Mouse (Mus musculus) naive thymus-derived CD4-positive, alpha-beta T cell, adult 2 months (primary cell): ENCODE measurements at regions not wholly inside any gene's neighbourhood (a gene's known extent, or its start where the extent isn't known, plus 50 kb on each side); places are given as distances from the start of the nearest gene placed in this dataset.
"Not testable (repeated sequence)": the region's sequence is repeated elsewhere in the genome, so short reads cannot be mapped to it uniquely, and the experiment has no call there.

Source experiments
- DNase-seq: peaks from one replicate; pipeline ENCODE4 v3.0.0-alpha.2; 2011; ENCODE audit warnings: low read depth

DNA sequence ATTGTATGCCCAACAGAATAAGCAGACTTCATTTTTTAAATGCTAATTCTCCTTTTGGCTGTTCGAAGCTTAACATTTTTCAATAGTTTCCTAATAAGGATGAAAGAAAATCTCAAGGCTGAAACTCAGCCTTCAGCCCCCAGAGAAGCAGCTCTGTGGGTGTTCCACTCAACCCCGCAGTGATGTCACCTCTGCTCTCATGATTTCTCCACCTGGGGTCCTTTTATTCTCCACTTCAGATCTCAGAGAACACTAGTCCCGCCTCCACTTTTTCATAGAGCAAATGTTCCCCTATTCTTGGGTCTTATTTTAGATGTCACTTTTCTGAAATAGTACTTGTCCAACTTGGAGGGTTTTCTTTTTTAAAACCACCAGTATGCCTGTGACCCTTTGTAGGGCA, 567.3 kb downstream of the Cntn3 start:
- no peak for DNase-seq

DNA sequence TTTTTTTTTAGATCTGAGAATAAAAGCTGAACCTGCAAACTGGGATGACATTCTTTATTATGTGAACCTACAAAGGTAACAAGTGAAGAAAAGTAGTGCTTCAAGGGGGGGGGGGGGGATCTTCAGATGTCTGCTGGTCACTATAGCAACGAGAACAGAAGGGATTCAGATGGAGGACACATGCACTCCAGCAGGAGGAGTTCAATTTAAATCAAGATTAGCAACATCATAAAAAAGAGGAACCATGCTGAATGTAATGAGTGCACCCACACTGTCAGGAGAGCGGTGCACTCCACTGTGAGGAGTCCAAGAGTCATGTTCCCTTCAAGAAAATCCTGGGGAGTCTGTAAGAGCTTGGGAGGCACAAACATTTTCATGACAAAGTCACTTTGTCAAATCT, 574.7 kb downstream of the Cntn3 start:
- DNase-seq = no peak

DNA sequence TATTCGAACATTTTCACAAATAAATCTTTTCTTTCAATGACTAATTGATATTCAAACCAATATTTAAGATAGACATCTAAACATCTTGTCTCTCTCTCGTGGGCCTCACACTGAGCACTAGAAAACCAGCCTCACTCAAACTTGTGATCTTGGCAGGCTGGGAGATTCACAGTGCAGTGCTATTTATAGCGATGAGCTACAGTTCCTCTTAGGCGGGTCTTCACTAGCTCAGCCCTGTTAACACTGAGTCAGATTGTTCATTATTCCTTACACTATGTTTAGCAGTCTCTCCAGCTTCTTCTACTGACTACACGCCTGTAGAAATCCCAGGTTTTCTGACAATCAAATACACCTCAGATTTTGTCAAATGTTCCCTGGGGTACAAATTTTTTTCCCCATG, 575.3 kb downstream of the Cntn3 start:
- DNase-seq = no peak

DNA sequence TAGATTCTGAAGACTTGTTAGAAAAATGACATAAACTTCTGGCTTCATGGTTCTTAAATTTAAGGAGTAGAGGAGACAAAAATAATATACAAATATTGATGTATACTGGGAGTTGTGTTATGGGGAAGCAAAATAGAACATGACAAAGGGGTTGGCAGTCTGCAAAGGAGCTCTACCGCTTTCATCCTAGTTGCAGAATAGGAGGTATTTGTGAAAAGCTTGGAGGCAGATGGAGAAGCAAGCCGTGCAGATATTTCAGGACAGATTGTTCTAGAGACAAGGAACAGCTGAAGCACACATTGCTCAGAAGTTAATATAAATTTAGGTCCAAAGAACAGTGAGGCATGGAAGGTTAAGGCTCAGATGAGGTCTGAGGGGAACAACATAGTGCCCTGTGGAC, 580.1 kb downstream of the Cntn3 start:
- DNase-seq = no peak

DNA sequence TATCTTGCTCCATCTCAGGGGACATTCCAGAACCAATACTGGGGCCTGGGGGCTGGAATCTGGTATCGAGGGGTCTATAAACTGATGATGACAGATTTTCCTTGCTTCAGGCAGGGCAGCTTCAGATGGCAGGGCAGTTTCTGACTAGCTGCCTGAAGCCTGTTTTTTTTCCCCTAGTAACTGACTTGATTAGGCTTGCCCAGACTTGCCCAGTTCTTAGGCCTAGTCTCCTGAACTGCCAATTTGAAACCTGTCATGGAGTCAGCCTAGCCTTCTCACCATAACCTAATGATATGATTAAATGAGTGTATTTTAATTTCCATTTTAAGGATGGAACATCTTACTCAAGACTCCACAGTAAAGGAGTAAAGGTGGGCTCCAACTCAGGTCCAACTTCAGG, 591.2 kb downstream of the Cntn3 start:
- no peak for DNase-seq

DNA sequence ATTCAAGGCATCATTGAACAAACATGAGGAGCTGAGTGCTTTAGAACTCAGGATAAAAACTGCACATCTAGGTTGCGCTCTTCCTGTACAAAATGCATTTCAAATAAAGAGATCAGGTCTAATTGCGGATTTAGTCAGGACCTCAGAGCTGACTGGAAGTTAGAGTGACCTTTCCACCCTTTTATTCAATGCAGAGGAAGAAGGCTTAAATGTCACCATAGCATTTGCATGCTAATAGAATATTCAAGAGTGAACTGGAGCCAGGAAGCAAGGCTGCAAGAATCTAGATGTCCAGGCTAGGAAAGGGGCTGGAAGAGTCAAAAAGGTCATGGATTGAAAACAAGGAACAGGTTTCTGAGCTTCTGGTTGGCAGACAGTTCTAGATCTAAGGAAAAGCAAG, 593.7 kb downstream of the Cntn3 start:
- no peak for DNase-seq

DNA sequence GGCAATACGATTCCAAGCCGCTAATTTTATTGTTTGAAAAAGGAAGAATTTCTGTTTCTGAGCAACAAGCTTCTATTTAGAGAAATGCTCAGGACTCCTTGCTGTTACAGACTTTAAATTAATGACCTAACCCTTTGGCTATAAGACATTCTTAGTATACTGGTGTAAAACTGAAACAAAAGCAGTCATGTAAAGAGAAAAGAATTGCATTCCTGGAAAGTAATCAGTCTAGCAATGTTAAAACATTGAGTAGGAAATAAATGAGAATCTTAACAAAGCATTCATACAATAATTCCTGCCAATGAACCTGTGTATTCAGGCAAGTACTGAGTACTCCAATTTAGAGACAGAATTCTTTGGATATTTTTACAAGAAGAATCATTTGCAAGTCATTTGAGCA, 587.2 kb upstream of the Pdzrn3 start:
- no peak for DNase-seq

DNA sequence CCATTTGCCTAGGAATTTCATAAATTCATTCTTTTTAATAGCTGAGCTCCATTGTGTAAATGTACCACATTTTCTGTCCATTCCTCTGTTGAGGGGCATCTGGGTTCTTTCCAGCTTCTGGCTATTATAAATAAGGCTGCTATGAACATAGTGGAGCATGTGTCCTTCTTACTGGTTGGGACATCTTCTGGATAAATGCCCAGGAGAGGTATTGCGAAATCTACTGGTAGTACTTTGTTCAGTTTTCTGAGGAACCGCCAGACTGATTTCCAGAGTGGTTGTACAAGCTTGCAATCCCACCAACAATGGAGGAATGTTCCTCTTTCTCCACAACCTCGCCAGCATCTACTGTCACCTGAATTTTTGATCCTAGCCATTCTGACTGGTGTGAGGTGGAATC, 583.8 kb upstream of the Pdzrn3 start:
- DNase-seq = not testable (repeated sequence)

DNA sequence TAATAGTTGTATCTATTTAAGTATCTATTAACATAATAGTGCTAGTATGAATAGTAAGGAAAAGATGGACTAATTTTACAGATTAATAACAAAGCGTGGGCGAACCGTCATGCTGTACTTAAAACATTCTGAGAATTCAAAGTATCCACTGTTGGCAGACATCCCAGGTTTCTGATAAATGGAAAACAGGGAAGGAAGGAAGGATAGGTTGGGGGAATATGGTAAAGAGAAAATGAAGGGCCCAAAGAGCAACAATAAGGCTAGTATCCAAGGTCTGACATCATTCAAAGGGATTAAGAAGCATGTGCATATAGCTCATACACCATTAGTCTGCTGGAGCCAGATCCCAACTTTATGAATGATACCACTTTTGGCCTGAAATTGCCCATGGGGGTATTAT, 572.0 kb upstream of the Pdzrn3 start:
- no peak for DNase-seq

DNA sequence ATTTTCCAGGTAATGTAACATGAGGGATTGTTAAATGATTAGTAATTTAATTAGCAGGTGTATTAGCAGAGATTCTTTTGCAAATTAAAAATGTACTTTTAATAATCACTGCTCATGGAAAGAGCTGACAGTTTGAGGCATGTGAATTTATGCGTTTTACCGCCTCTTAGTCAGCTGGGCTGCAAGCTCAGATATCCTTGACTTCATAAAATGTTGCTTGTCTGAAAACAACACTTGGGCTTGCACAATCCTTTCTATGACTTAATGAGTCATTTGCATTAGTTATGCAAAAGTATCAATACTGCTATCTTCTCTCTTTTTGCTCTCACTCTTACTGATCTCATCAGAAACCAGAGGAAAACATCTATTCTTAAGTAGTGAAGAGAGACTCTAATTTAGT, 571.3 kb upstream of the Pdzrn3 start:
- DNase-seq = no peak

DNA sequence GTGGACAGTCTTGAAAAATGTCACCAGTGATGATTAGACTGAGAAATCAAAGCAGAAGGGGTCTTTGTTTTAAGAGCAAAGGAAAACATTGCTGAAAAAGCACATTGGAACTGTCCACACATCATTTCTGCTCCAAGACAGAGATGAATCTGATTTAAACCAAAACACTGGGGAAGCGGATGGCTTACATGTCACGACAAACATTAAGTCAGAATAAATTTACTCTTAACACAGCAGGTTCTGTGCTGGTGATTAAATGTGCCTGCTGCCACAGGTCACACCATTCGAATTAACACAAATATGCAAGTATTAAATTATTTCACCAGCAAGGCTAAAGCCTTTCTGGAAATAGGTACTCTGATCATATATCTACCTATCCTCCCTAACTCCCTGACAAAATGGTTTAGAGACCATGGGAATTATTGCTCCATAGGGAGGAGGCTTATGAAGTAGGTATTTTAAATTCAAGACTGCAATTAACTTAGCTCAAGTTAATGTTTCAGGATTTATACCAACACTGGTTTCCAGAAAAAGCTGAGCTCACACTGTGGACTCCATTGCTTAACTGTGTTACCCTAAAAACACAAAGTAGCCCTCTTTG, 562.7 kb upstream of the Pdzrn3 start:
- no peak for DNase-seq

DNA sequence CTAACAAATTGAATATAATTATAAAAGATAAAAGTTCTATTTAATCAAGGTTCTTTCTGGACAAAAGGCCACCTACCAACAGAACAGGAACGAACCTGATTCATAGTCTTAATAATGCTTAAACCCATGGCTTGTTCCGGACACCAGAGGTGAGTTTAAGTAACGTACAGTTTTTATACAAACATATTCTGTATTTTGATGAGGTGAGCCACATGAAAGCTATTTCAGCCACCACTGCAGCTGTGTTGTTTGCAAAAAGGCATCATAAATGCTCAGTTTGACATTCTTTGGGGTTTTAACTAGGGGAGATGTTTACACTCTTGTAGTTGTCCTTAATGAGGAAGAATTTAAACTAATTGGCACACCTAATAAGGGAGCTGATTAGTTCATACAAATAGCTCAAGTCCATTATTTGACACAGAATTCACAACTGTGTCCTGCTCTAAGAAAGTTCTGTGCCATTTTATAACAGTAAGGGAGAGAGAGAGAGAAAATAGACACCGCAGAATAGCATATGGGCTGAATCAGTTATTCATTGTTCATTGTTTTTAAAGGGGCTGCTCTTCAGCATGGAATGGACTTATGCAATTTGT, 560.8 kb upstream of the Pdzrn3 start:
- no peak for DNase-seq

DNA sequence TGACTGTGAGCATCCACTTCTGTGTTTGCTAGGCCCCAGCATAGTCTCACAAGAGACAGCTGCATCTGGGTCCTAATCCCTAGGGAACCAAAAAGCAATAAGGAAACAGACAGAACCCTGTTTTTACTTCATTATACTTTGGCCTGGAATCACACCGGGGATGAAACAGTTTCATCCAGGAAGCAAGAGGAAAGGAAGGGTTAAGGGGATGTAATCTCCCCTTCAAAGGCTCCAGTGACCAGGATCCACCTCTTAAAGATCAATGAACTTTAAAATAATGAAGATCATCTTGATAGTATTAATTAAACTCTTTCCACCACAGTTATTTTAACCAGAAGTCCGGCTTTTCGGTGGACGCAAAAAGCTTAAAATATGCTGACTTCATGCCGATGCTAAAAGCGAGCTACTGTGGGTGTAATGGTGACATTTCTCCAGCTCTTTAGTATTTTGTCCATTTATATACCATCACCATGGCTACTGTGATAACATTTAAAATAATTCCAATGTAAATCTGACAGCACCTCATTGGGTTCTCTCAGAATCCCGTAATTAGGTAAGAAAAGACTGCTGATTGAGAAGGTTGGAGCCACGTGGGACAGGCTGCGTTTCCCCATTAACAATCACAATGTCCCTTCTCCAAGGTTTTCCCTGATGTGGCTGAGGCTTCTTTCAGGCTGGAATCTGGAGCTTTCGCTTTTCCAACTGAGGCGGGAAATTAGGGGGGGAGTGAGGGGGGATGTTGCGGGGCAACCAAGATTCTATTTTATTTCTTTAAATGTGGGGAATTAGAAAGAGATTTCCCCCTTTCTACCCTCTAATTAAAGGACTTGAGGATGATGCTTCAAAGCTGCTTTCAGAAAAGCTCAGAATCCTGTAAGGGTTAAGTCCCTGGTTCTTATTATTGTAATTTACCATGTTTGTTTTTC, 560.0 kb upstream of the Pdzrn3 start:
- DNase-seq = no peak

DNA sequence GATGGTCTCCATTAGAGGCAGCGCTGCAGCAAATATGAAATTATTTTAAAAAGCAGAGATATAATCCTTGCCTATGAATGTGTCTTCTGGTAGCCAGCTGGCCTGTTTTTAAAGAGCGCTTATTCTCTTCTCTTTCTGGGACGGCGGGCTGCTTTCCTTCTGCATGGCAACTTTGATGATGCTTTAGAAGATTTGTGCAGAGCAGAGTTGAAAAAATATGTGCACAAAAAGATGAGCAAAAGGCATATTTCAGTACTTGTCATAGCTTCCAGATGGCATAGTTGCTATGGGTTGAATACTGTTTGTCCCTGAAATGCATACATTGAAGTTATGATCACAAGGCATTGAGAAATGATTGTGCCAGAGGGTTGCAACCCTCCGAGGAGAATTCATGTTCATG, 554.1 kb upstream of the Pdzrn3 start:
- no peak for DNase-seq

DNA sequence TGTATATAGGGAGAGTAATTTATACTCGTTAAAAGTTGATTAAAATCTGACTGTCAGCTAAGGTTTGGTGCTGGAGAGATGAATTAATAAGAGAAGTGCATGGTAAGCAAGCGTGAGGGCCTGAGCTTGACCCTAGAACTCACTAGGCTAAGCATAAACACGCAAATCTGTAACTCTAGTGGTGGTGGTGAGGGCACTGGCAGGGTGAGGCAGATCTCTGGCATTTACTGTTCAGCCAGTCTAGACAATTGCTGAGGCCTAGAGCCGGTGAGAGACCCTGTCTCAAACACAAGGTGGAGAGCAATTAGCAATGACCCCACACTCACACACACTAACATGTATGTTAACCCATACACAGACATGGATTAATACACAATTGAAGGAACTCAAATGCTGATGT, 544.0 kb upstream of the Pdzrn3 start:
- no peak for DNase-seq

DNA sequence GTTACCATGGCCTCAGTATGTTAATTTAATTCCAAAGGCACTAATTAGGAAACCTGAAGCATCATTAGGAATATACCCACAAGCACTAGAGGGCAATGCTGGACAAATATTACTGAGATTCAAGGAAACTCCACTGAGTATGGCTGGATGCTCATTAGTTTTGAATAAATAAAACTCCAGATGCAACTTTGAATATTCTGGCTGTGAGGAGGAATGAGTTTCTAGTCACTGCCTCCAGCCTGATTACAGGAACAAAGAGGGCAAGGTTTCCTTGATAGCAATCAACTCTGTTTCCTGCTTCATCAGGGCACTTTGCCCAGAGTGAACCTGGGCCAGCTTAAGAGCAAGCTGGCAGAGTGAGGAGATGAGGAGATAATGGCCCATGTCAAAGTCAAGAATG, 543.5 kb upstream of the Pdzrn3 start:
- DNase-seq = no peak

DNA sequence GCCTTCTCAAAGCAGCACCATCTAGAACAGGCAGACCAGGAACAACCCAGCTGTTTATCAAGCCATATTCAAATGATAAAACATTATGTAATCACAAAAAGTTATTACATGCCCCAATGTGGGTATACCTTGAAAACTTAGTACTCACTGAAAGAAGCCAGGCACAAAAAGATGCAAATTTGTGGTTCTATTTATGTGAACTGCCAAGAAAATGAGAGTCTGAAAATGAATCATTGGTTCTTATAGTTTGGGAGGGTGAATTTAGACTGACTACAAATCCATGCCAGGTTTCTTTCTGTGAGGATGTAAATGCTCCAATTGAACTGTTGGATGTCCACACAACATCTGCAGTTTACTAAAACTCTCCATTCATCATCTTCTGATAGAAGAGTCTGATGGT, 541.2 kb upstream of the Pdzrn3 start:
- DNase-seq = no peak

DNA sequence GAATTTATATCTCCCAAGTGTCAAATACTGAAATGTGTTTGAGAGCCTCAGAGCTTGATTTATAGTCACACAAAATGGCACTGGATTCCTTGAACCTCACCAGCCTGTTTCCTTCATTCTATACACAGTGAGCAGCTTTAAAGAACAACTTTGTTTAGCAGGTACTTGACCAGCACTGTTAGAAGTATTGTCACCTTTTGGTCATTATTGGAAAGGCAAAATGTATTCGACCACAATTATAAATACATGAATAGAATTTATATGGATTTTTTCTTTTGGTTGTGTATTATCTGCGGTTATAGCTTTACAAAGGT, 527.3 kb upstream of the Pdzrn3 start:
- no peak for DNase-seq

DNA sequence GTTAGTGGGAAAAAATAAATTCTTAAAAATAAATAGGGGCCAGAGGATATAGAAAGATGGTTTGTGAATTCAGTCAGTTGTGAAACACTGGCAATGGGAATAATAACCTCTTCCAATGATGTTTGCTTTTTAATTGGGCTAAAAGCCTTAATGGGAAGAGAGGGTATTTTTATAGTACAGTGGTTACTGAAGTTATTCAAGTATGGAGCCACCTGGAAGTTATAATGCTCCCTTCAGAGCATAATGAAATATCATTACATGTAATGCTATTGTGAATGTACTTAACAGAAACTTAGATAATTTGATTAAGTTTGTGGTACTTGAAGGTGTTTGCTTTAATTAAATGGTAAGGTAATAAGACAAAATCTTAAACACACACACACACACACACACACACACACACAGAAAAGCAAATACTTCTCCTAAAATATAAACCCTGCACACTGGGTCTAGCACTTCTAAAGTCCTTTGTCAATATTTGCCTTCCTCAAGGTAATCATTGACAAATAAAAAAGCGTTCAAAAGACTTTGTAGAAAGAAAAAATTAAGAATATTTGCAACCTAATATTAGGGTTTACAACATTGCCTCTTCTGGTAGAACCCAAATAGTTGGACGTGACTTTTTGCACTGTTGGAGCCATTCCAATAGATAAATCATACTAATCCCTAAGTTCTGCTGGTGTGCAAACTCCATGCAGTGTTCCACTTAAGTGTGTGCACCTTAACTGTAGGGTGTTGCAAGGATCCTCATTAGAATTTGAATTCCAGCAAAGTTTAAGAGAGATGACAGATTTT, 526.7 kb upstream of the Pdzrn3 start:
- DNase-seq = no peak

DNA sequence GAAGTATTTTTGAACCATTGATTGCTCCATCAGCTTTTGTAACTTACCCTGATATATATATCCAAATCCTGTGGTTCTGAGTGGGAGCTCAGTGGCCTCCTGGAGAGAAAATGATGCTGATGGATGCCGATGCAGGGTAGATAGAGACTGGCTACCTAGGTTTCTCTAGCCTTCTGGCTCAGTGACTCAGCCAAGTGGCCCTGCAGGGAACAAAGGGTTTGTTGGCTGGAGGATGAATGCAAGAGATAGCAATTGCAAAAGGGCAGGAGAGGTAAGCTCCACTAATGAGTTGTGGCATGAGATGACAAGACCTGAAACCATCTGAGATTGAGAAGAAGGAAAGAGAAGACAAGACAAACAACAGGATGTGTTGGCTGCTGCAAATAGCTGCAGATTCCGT, 524.6 kb upstream of the Pdzrn3 start:
- no peak for DNase-seq

DNA sequence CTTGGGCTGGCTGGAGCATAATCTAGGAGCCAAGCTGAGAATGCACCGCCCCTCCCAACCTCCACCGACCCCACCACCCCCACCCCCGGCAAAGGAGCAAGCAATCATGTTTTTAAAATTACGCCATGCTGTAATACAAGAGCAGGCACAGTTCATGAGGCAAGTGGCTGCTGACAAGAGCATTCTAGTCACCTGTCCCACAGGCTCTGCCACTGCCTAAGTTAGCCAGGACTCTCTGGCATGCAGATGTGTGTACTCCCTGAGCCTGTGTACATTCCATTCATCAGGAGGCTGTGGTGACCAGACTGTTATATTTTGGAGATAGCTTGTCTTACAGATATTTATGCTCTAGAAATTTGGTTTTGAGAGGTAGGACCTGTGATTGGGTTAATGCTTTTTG, 520.8 kb upstream of the Pdzrn3 start:
- no peak for DNase-seq

DNA sequence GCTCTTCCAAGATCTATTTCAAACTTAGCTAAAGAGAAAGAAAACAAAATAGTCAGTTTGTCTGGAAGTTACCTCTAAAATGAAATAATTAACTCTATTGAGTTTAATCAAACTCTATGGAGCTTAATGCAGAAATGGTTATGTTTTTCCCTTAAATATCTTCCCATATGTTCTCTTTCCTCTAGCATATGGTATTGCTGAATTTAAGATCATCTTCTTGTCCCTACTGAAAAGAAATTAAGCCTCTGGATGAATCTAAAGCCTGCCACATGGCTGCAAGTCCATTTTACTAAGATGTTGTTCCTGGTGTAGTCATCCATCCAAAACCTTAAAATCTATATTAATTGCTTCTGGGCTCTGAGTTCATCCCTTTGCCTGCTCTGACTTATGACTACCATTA, 513.0 kb upstream of the Pdzrn3 start:
- no peak for DNase-seq

DNA sequence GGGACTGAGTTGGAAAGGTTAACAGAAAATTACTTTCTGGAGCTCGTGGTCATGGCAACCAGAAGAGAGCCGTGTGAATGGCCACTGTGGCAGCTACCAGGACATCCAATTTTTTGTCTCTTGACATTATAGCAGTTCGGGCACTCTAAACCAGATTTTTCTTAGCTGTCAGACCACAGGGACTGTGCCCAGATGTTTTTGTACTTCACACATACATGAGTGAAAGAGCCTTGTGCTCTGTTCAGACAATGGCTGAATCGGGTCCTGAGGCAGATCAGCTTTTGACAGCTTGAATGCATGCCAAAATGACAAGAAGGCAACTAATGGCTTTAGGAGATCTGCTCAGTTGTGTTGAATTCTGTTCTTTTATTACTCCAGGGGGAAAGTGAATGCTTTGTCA, 505.2 kb upstream of the Pdzrn3 start:
- DNase-seq = no peak
